Mouse (Mus musculus) liver, embryonic 14.5 days (tissue): ENCODE data around the gene Spag9.

Experiments
- CTCF ChIP-seq: IDR thresholded peaks from 2 replicates; pipeline ENCODE4 v1.5.1; 2016; ENCODE audit warnings: antibody characterized with exemption, low read depth, control low read depth
- EP300 ChIP-seq: IDR thresholded peaks from 2 replicates; pipeline ENCODE4 v1.6.1; 2016; ENCODE audit warnings: antibody characterized with exemption, low read depth

- TF ChIP-seq CTCF (no peak), EP300 (no peak)
Measured at GRCm38 (mm10) chr11:94054176-94054575, 58.3 kb downstream of the Spag9 start.
